In genomic region chr1:185842481-185842880, GRCm38 (mm10) we compare ENCODE assay signal across 26 mouse cellular contexts.
DNase-seq lines count a peak whose midpoint lies in the region; ATAC-seq and TF ChIP-seq lines count a peak whose summit lies in the region.
"Had no signal": no experiment of that assay in that cellular context is flagged by ENCODE, and none has a peak within 500 bp of the region (broad histone marks: within the 10 kb centered on the region; RNA-seq: fewer than 3 reads in every experiment).

No protein-coding gene starts in this region.

- DNase-seq in frontal cortex, adult 2 months (ENCODE audit: extremely low spot score in 1 of 2, low spot score in 1 of 2): peak; percentile 26 to 54
- no peak for DNase-seq in frontal cortex, postnatal 25 days (ENCODE audit: low spot score in 2 of 2)
- DNase-seq in right cerebral cortex, adult 18-20 months: peak; percentile 47
- DNase-seq in right cerebral cortex, postnatal 4 days: no peak
- peak; percentile 11 to 18 for DNase-seq in left cerebral cortex, adult 2 months (ENCODE audit: extremely low spot score in 1 of 2, low spot score in 2 of 2)
- DNase-seq in skeletal muscle tissue, adult 2 months (ENCODE audit: low read depth, low spot score): peak; percentile 33
- no peak for DNase-seq in spleen, postnatal 10 days (ENCODE audit: low spot score in 2 of 2)
- DNase-seq: adrenal gland, adult 2 months; B cell, adult 2 months; cerebellum, adult 11-12 months; cerebellum, postnatal 14 days; embryo, embryonic 11 days; heart, postnatal 4 days; kidney, postnatal 4 days; lung, adult 2 months; lung, postnatal 36 days; thymus, postnatal 25 days had no signal

- TF ChIP-seq CTCF in left cerebral cortex, adult 2 months (IDR thresholded peaks at IDR 0.05): no peak

- intact Hi-C loops in left cerebral cortex, adult 2 months (cut with DNase I): no loop called here

- no peak for ATAC-seq in megakaryocyte progenitor cell, adult 5-6 weeks (replicated peaks; ENCODE audit: poor library complexity)
- ATAC-seq: forebrain, embryonic 15.5 days; intestine, embryonic 16.5 days; liver, embryonic 12.5 days had no signal

- H3K27ac ChIP-seq in left cerebral cortex, adult 2 months: 0 out of 2 replicates have a peak overlapping the region, but pooled peaks have one; percentile 7
- H3K27ac ChIP-seq: forebrain, embryonic 15.5 days; heart, embryonic 15.5 days; hindbrain, embryonic 15.5 days; kidney, embryonic 15.5 days; liver, embryonic 12.5 days; midbrain, embryonic 10.5 days had no signal

- H3K4me3 ChIP-seq in left cerebral cortex, adult 2 months: 0 out of 2 replicates have a peak overlapping the region, but pooled peaks have one; percentile 9
- H3K4me3 ChIP-seq: forebrain, embryonic 15.5 days; heart, embryonic 15.5 days; hindbrain, embryonic 15.5 days; kidney, embryonic 15.5 days; limb, embryonic 12.5 days; liver, embryonic 12.5 days; midbrain, embryonic 10.5 days had no signal

Comparison
In these comparisons a context has a peak if more than half of its experiments do, and no peak if none do; other contexts are left out.
1. DNase-seq: peak in frontal cortex, adult 2 months (2 of 2), right cerebral cortex, adult 18-20 months (single experiment), left cerebral cortex, adult 2 months (2 of 2) and skeletal muscle tissue, adult 2 months (single experiment); none in frontal cortex, postnatal 25 days (0 of 2), right cerebral cortex, postnatal 4 days (single experiment) and spleen, postnatal 10 days (0 of 2).